Mouse (Mus musculus): ENCODE results near the gene Hpcal4. TPM values are rescaled to one million over a fixed set of nuclear protein-coding genes. Genes with fewer than 3 reads are reported as not detected.

Hpcal4 gene
- polyA plus RNA-seq, 1 experiment from 2014 or later, result 0.46 TPM

DNA sequence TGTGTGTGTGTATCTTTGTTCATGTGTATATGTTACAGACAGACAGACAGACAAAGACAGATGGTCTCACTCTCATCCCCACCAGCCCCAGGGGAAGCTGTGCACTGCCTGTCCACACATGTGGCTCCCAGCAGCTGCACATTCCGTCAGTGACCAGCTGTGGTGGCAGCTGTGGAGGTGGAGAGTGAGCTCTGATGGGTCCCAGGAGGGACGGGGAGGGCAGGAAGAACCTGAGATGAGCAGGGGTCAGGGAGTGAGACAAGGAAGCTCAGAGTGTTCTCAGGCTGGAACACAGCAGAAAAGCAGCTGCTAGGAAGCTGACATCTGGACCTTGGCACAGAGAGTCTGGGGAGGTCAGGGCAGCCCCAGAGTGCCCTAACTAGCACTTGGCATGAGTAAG lies 45.2 kb downstream of the Hpcal4 start:
- Histone ChIP-seq H3K4me2 (no peak overlapping the region), H3K4me3 (no peak overlapping the region), H3K4me1 (peaks cover 40% of the 10 kb centered on the region), H3K27me3 (peaks cover 17% of the 10 kb centered on the region), H3K9me3 (no peaks in the 10 kb centered on the region), H3K27ac (no peak overlapping the region), H3K9ac (no peak overlapping the region), H3K36me3 (no peaks in the 10 kb centered on the region)
- WGBS, result 17% methylated on average over 2 of the region's 2 CpGs
- ATAC-seq (ENCODE audit: insufficient number of reproducible peaks, low FRiP score, low TSS enrichment, low read depth), result peak; percentile 59

DNA sequence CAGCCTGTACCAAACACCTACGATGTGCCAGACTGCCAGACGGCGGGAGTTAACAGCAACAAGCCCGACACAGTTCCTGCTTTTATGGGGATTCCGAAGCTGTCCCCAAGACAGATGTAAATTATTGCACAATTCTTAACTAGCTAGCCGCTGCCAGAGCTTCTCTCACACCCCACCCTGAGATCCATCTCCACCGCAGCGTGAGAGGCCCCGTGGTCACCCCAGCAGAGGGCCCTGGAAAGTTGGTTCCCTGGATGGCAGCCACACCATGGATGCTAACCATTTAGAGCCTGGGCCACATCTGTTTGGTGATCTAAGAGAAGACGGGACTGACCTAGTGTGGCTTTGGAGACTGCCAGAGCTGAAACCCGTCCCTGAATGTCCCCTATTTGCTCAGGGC lies 46.1 kb downstream of the Hpcal4 start:
- WGBS, result 26% methylated on average over 11 of the region's 11 CpGs
- no peak for ATAC-seq (ENCODE audit: insufficient number of reproducible peaks, low FRiP score, low TSS enrichment, low read depth)
- Histone ChIP-seq H3K27me3 (peaks cover 26% of the 10 kb centered on the region), H3K36me3 (no peaks in the 10 kb centered on the region), H3K9ac (no peak overlapping the region), H3K4me1 (peaks cover 49% of the 10 kb centered on the region), H3K9me3 (no peaks in the 10 kb centered on the region), H3K4me3 (no peak overlapping the region), H3K27ac (no peak overlapping the region; the same call in 1 of the 2 replicates), H3K4me2 (no peak overlapping the region)

DNA sequence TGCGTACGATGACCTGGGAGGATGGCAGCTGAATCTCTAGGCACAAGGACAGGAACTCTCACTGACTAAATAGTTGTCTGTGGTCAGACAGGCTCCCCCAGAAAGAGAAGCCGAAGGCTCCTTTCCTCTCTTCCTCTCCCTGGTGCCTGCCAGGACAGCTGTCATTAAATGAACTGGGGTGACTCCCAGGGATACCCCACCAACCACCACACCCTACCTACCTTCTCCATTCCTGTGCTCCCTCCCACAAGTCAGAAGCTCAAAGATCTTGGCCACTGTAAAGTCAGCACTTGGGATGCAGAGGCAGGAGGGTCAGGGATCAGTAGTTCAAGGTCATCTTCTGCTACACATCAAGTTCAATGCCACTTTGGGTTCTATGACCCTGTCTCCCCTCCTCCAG lies 49.8 kb downstream of the Hpcal4 start:
- Histone ChIP-seq H3K27me3 (peaks cover 42% of the 10 kb centered on the region), H3K27ac (no peak overlapping the region), H3K36me3 (no peaks in the 10 kb centered on the region), H3K4me2 (no peak overlapping the region), H3K9me3 (no peaks in the 10 kb centered on the region), H3K9ac (no peak overlapping the region), H3K4me1 (peaks cover 33% of the 10 kb centered on the region), H3K4me3 (no peak overlapping the region)
- no peak for ATAC-seq (ENCODE audit: insufficient number of reproducible peaks, low FRiP score, low TSS enrichment, low read depth)
- 57% methylated on average over 3 of the region's 3 CpGs for WGBS

DNA sequence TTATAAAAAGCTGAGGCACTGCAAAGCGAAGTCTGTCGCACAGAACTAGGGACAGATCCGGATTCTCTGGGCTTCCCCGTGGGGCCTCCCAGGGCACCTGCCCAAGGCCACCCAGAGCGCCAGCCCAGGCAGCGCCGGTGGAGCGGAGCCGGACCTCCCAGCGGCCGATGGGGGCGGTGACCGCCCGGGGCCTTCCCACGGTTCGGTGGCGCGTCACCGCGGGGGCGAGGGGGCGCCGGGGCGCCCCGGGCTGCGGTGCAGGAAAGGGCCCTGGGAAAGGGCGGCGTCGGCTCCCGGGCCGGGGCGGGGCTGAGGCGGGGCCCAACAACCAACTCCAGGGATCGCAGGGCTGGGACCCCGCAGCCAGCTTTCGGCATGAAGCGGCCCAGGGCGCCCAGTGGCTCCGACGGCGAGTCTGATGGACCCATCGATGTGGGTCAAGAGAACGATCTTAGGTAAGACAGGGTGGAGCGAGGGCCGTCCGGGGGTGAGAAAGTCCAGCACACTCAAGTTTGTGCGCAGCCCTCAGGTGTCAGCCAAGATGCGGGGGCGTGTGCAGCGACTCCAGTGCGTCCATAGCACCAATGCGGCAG lies 50.6 kb downstream of the Hpcal4 start, which contains the start of gene Heyl:
Gene Heyl, plus strand, starts transcription at position 65 of the 593 bp plus-strand sequence.
- Histone ChIP-seq H3K9ac (peak within 1 kb of the TSS; percentile 39; the same call in 1 of the 2 replicates), H3K36me3 (no peaks in the 10 kb centered on the region), H3K4me2 (peak within 1 kb of the TSS; percentile 89), H3K9me3 (no peaks in the 10 kb centered on the region), H3K4me1 (peaks cover 31% of the 10 kb centered on the region), H3K27me3 (peaks cover 50% of the 10 kb centered on the region), H3K4me3 (peak within 1 kb of the TSS; percentile 46), H3K27ac (no peak within 1 kb of the TSS)
- peak; percentile 46 for ATAC-seq (ENCODE audit: insufficient number of reproducible peaks, low FRiP score, low TSS enrichment, low read depth)
- WGBS, result 3% methylated on average over 50 of the region's 52 CpGs

DNA sequence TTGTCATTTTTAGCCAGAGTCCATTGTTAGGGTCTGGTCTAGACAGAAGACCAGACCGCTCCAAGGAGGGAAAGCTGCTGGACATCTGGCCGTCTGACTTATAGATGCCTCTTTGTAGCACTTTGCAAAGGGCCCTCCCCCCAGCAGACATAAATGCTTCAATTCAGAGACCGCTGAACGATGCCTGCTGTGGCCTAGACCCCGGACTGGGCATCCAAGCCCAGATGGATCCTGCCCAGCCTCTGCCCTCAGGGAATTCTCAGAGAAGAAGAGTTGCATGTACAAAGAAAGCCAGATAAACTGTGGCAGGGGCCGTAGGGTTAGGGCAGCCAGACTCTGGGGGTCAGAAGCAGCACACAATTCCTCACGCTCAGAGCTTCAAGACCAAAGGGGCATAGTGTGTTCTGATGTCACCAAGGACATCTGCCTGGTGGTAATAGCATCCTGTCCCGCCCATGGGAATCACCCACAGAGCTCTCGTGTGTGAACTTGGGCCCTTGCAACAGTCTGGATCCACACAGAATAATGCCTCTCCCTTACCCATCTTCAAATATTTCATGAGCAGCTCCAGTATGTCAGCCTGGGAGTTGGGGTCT lies 52.9 kb downstream of the Hpcal4 start:
- no peaks in the 10 kb centered on the region for H3K9me3 ChIP-seq
- H3K36me3 ChIP-seq, result no peaks in the 10 kb centered on the region
- ATAC-seq (ENCODE audit: insufficient number of reproducible peaks, low FRiP score, low TSS enrichment, low read depth), result no peak
- no peak overlapping the region for H3K4me2 ChIP-seq
- WGBS, result 64% methylated on average over 9 of the region's 9 CpGs
- no peak overlapping the region for H3K27ac ChIP-seq
- no peak overlapping the region for H3K9ac ChIP-seq
- peaks cover 37% of the 10 kb centered on the region for H3K4me1 ChIP-seq
- no peak overlapping the region; the same call in 1 of the 2 replicates for H3K4me3 ChIP-seq
- H3K27me3 ChIP-seq, result peaks cover 59% of the 10 kb centered on the region

DNA sequence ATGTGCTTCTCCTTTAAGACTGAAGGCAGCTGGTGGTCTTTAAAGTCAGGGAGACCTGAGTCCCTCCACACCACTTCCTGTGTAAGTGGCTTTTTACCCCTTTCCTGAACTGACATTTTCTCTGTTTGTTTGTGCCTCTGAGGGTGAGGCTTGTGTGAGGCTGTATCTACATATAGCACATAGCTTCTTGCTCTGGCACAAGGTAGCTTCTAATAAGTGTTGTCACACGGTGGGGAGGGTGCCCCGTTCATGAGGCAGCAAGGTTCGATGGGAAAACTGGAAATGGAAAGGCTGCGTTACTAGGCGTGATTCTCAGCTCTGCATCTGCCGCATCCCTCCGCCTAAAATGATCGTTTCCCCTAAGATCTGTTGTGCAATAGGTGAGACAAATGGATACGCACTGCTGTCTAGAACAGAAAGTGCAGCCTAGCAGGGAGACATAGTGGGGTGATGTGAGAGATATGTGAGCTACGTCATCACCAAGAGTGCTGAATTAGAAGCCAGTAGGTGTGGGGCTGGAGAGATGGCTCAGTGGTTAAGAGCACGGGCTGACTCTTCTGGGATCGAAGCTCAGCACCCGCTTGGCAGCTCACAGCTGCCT lies 53.5 kb downstream of the Hpcal4 start:
- no peak for ATAC-seq (ENCODE audit: insufficient number of reproducible peaks, low FRiP score, low TSS enrichment, low read depth)
- WGBS, result 76% methylated on average over 13 of the region's 13 CpGs
- H3K27ac ChIP-seq, result no peak overlapping the region
- no peaks in the 10 kb centered on the region for H3K36me3 ChIP-seq
- peaks cover 37% of the 10 kb centered on the region for H3K4me1 ChIP-seq
- H3K4me2 ChIP-seq, result 0 out of 2 replicates have a peak overlapping the region, but pooled peaks have one; percentile 14
- no peaks in the 10 kb centered on the region for H3K9me3 ChIP-seq
- no peak overlapping the region; the same call in 1 of the 2 replicates for H3K4me3 ChIP-seq
- H3K9ac ChIP-seq, result no peak overlapping the region
- H3K27me3 ChIP-seq, result peaks cover 62% of the 10 kb centered on the region

DNA sequence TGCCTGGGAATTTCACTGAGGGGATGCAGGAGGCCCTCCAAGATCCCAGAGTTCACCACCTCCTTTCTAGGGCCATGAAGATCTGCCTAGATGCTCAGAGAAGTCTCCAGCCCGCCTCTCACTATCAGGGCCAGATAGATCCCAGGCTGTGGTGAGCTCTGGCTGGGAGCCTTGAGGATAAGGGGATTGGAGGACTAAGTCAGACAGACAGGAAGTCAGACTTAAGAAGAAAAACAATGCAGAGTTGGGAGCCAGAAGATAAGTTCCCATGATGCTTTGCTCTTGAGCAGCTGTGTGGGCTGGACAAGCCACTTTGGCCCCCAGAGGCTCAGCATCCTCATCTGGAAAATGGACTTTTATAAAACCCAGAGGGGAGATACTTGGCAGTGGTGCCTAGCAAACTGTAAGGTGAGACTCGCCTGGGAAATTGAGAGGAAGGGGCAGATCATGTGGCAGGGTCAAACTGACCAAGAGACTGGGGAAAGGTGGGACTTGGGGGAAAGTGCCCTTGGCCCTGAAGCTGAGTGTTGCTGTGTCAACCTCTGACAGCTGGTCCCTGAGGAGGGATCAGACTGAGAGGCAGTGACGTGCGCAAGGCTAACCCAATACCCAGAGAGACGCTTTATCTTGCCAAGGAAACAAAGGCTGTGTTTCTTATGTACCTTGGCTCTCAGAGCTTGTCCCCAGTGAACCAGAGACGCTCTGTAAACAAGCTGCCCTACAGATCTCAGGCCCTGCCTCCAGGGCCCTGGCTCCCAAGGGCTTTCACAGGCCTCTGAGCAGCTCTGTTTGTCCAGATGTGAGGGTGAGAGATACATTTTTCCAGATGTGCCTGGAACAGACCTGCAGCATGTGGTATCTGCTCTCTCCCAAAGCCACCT lies 54.6 kb downstream of the Hpcal4 start:
- Histone ChIP-seq H3K4me3 (no peak overlapping the region), H3K27ac (no peak overlapping the region), H3K4me1 (peaks cover 36% of the 10 kb centered on the region), H3K9ac (no peak overlapping the region), H3K27me3 (peaks cover 60% of the 10 kb centered on the region), H3K4me2 (no peak overlapping the region), H3K9me3 (no peaks in the 10 kb centered on the region), H3K36me3 (no peaks in the 10 kb centered on the region)
- no peak for ATAC-seq (ENCODE audit: insufficient number of reproducible peaks, low FRiP score, low TSS enrichment, low read depth)
- 65% methylated on average over 6 of the region's 6 CpGs for WGBS

DNA sequence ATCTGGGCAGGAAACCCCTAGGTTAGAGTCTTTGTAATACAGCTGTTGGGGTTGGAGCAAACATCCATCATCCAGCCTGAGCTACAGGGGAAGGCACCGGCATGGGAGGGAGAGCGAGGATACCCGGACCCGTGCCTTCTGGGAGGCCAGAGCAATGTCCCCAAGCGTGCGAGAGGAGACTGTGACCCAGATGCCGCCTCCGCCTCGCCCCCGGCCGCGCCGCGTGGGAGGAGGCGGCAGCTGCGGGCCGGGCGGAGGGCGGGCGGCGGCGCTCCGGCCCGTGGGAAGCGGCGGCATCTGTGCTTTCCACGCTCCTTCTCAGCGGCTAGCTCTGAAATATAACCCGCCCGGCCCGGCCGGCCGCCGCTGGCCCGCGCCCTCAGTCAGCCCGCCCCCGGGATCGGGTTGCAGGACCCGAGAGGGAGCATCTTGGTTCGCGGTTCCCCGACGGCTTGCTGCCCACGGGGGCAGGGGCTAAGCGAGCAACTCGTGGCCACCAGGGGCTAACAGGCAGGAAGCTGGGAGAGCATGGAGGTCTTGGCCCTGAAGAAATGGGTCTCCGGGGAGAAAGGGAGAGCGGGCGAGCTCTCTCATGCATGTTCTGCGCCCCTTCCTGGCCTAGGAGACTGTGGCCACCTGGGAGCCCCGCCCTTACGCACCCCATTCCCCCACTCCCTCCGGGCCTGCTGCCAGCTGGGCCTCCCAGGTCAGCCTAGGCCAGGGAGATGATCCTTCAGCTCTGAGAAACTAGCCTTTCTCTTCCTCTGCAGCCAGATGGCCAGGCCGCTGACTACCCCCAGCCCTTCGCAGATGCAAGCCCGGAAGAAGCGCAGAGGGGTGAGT lies 56.6 kb downstream of the Hpcal4 start:
- peak; percentile 62 for ATAC-seq (ENCODE audit: insufficient number of reproducible peaks, low FRiP score, low TSS enrichment, low read depth)
- peaks cover 40% of the 10 kb centered on the region for H3K27me3 ChIP-seq
- WGBS, result 8% methylated on average over 58 of the region's 58 CpGs
- peak overlapping the region; percentile 36 for H3K4me3 ChIP-seq
- H3K9me3 ChIP-seq, result no peaks in the 10 kb centered on the region
- peak overlapping the region; percentile 72 for H3K4me2 ChIP-seq
- H3K36me3 ChIP-seq, result no peaks in the 10 kb centered on the region
- peaks cover 21% of the 10 kb centered on the region for H3K4me1 ChIP-seq
- H3K9ac ChIP-seq, result peak overlapping the region; percentile 31; the same call in 1 of the 2 replicates
- no peak overlapping the region; the same call in 1 of the 2 replicates for H3K27ac ChIP-seq

Other genes starting within 250 kb of the Hpcal4 start
- gene Mfsd2a, start 222.0 kb upstream of the Hpcal4 start, polyA plus RNA-seq (2015; fragmentation: Nextera tagmentation; extraction: Ambion mirVana), result 16.0 and 18.3 TPM in 2 replicates
- gene Mycl, start 187.6 kb upstream of the Hpcal4 start, polyA plus RNA-seq (2015; fragmentation: Nextera tagmentation; extraction: Ambion mirVana), result 25.2 and 29.5 TPM in 2 replicates
- gene Trit1, start 166.6 kb upstream of the Hpcal4 start, polyA plus RNA-seq (2015; fragmentation: Nextera tagmentation; extraction: Ambion mirVana), result 20.9 and 21.3 TPM in 2 replicates
- gene Bmp8b, start 78.1 kb upstream of the Hpcal4 start, polyA plus RNA-seq (2015; fragmentation: Nextera tagmentation; extraction: Ambion mirVana), result 1.2 and 1.3 TPM in 2 replicates
- 0.12 and 0.15 TPM in 2 replicates for gene Oxct2b, start 67.0 kb upstream of the Hpcal4 start, polyA plus RNA-seq (2015; fragmentation: Nextera tagmentation; extraction: Ambion mirVana)
- 93.2 and 94.9 TPM in 2 replicates for gene Ppie, start 43.3 kb upstream of the Hpcal4 start, polyA plus RNA-seq (2015; fragmentation: Nextera tagmentation; extraction: Ambion mirVana)
- gene Nt5c1a, start 18.3 kb downstream of the Hpcal4 start, polyA plus RNA-seq (2015; fragmentation: Nextera tagmentation; extraction: Ambion mirVana), result 0.14 TPM in 1 of 2 replicates, not detected in the other
- gene Heyl, start 50.3 kb downstream of the Hpcal4 start, polyA plus RNA-seq (2015; fragmentation: Nextera tagmentation; extraction: Ambion mirVana), result 11.0 and 15.6 TPM in 2 replicates
- gene Pabpc4, start 79.1 kb downstream of the Hpcal4 start, polyA plus RNA-seq (2015; fragmentation: Nextera tagmentation; extraction: Ambion mirVana), result 40.1 and 42.6 TPM in 2 replicates
- gene Oxct2a, start 140.4 kb downstream of the Hpcal4 start, polyA plus RNA-seq (2015; fragmentation: Nextera tagmentation; extraction: Ambion mirVana), result 0.17 TPM in 1 of 2 replicates, not detected in the other
- gene Bmp8a, start 160.0 kb downstream of the Hpcal4 start, polyA plus RNA-seq (2015; fragmentation: Nextera tagmentation; extraction: Ambion mirVana), result 6.3 and 7.2 TPM in 2 replicates